Mouse (Mus musculus): ENCODE measurements at regions not wholly inside any gene's neighbourhood (a gene's known extent, or its start where the extent isn't known, plus 50 kb on each side); places are given as distances from the start of the nearest gene placed in this dataset.
"Not testable (repeated sequence)": the region's sequence is repeated elsewhere in the genome, so short reads cannot be mapped to it uniquely, and the experiment has no call there.

DNA sequence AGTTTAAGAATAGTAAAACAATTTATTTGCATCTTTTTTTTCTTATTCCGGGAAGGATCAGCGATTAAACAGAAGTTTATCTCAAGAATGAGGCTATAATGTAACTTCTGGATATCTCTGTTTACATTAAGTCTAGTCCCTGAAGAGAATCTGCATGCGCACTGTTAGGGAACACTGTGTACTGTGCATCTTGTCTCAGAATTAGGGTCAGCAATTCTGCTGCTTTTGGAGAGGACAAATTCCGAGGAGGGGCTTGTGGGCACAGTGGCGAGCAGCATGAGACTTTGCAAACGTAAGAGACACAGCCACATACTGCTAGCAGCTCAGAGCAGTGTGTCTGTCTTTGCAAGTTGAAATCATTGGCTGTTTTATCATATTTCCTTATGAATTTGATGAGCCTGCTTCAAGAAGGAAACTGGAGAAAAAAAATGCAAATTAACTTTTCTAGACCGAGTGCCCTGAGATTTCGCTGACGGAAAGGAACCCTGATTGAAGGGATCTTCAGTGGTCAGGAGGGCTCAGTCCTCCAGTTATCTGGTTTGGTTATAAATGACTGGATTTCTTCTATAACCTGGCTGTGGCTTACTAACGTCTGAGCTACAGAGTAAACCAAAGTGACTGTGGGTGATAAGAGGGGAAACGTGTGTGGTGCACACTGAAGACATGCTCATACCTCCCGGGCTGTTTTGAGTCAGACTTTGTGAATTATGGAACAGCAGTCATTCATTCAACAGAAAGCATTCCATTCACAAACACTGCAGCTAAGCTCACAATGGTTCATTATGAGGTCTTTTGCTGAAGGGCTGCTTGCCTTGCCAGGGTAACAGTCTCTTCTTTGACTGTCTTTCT lies 305.1 kb downstream of the Ets1 start:
- DNase-seq (ENCODE audit: extremely low spot score, low spot score), result peak; percentile 12

- DNase-seq (ENCODE audit: extremely low spot score, low spot score), result no peak
Measured at GRCm38 (mm10) chr9:32941768-32942030, 305.7 kb downstream of the Ets1 start.

- no peak for DNase-seq (ENCODE audit: extremely low spot score, low spot score)
Measured at GRCm38 (mm10) chr9:32947221-32947620, 311.2 kb downstream of the Ets1 start.

DNA sequence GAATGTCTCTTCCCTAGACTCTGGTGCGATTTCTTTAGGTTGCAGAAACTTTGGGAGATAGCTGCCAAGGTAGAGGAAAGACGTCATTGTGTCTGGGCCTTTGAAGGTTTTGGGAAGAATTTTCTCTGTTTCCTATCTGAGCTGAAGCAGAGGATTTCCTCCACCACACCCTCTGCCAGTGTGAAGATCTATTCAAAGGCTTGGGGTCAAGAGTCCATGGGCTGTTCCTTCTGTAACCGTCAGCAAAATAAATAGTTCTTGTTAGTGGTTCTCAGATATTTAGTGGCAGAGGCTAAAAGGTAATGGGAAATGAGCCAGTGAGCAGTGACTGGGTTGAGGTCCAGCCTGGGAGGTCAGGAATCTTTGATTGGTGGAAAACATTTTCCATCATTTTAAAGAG lies 313.0 kb downstream of the Ets1 start:
- no peak for DNase-seq (ENCODE audit: extremely low spot score, low spot score)

DNA sequence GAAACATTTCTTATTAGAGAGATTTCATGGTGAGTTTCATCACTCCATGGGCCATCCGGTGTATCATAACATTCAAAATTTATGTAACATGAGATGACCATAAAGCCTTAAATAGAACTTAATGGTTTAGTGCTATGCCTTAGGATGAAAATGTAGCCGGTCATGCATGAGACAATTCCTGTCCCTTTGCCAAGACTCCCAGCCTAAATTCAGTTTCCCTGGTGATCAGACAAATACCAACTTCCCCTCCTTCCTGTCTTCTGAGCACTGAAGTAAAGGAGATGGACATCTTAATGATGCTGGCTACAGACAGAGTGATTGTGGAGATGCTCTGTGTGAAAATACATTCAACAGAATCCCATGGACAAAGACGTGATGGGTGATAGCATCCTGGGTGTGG lies 322.7 kb downstream of the Ets1 start:
- no peak for DNase-seq (ENCODE audit: extremely low spot score, low spot score)

GRCm38 (mm10) chr9:32959468-32959867 lies 323.4 kb downstream of the Ets1 start:
- DNase-seq (ENCODE audit: extremely low spot score, low spot score), result not testable (repeated sequence)

DNA sequence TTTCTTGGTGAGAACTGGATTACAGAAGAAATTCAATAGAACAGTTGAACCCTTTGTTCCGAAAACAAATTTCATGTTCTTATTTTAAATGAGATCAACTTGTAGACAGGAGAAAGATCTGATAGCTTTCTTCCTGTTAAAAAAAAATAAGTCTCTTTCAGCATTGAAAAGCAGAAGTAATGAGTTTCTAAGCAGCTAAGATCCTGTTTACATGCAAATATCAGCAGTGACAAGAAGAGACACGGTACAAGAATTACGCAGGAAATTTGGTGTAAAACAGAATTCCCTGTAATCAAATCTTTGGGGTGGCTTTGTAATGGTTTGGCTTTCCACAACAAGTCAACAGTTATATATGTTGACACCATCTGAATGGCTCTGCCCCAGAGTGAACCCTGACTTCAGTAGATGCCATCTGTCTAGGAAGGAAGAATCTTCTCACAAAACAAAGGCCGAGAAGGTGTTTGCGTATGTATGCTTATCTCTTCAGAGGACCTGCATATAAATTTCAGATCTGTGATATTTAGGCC lies 326.7 kb downstream of the Ets1 start:
- DNase-seq (ENCODE audit: extremely low spot score, low spot score), result no peak

DNA sequence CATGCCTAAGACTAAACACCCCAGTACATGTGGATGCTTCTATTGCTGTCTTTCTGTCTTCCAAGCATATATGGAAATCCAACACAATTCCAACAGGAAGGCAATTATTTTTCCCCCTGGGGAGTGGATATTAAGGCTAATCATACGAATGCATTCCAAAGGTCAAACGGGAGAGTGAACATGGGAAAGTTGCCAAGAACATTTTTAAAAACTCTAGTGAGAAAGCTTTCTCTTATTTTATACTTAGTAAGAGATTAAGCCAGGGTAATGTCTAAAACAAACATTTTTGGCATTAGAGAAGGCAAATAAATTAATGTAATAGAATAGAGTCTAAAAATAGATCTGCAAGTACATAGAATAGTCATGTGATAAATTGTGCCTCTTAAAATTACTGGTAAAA lies 332.4 kb downstream of the Ets1 start:
- DNase-seq (ENCODE audit: extremely low spot score, low spot score), result no peak

- DNase-seq (ENCODE audit: extremely low spot score, low spot score), result no peak
Measured at GRCm38 (mm10) chr9:32971421-32971820, 335.4 kb downstream of the Ets1 start.

DNA sequence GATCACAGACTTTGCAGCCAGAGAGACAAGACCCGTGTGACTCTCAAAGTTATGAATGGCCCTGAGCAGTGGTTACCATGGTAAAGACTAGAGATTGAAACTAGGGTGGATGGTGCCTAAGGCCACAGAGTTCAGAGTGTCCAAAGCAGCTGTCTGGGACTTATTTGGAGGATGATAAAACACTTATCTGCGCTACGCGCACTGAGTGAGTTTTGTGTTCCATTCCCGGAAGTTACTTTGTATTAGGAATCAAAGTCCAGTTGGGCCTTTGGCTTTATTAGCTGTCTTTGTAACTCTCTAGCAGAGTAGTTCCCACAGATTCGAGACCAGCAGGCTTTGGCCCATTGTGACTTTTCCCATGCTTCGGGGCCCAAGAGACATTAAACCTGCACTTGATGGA lies 335.9 kb downstream of the Ets1 start:
- DNase-seq (ENCODE audit: extremely low spot score, low spot score), result no peak

GRCm38 (mm10) chr9:32972431-32973052 lies 336.5 kb downstream of the Ets1 start:
- DNase-seq (ENCODE audit: extremely low spot score, low spot score), result no peak

- no peak for DNase-seq (ENCODE audit: extremely low spot score, low spot score)
Measured at GRCm38 (mm10) chr9:32977732-32978131, 341.7 kb downstream of the Ets1 start.

DNA sequence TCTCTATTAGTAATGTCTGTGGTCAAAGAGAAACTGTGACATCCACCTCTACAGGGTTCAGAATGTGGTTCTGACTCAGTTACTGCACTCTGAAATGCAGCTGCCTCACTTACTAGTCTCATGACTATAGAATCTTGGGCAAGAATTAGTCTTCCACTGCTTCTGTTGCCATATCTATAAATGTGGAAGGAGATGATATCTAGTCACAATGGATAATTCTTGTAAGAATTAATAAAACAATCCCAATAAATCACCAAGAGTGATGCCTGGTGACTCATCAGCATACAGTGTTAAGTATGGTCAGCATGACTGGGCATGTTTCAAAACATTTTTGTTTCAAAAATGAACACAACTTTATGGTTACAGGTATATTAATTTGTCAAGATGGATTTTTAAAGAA lies 344.8 kb downstream of the Ets1 start:
- DNase-seq (ENCODE audit: extremely low spot score, low spot score), result no peak

DNA sequence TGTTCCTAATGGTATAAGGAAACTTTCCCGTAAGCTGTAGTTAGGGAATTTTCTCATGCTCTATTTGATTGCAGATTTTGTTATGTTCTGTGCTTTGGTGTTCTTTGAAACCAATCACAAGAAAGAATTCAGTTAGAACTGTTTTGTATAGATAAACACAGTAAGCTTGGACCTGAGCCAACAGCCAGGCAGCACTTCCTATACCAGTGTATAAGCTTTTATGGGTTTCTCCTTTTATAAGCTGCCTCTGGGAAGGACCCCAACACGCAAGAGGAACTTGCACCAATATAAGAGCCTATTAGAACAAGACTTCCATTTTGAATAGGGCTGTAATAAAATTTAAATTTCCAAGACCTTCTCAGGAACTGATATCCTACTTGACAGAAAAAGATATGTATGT lies 347.2 kb downstream of the Ets1 start:
- DNase-seq (ENCODE audit: extremely low spot score, low spot score), result no peak

DNA sequence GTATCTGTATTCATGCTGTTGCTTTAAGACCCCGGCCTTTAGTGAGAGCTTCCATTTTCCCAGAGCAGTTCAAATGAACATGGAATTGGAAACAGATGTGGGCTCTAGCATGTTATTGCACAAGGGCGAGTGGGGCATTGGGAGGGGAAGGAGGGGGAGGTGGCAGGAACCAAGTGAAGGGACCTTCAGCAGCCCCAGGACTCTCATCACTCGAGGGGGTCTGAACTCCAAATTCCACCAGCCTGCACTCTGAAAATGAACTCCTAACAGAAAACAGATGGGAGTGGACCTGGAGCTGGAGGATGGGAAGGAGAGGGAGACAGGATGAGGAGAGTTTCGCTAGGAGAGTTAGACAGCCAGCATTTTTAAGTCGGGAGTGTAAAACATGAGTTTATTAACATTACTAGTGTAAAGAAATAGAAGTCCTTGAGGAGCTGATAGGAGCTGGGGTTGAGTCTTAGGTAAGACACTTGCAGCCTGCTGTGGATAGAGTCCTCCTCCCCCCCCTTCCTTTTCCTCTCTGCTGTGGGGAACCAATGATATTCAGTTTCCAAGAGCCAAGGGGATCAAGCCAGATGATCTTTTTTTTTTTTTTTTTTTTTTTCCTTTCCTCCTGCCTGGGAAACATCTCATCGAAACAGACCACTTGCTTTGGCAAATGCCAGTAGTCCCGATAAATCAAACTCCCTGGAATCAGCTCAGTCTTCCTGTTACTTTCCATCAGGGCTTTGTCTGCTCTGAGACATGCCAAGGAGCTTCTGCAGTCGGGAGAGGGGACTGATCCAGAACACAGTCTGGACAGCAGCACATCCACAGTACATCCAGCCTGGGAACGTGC lies 351.0 kb downstream of the Ets1 start:
- peak; percentile 49 for DNase-seq (ENCODE audit: extremely low spot score, low spot score)

DNA sequence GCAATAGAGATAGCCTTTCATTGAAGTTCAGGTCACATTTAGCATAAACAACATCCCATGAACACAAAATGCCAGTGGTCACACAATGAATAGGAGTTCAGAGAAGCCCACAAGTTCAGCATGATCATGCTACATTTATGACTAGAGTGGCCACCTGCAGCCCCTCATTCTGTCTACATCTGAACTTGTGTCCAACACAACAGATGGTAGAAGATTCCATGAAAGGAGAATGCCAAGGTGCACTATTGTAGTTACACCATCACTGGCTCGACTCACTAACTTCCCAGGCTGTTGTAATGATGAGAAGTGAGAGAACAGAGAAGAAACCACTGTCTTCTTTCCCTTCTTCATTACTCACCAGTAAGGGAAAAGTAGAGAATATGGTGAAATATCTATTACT lies 353.0 kb downstream of the Ets1 start:
- DNase-seq (ENCODE audit: extremely low spot score, low spot score), result no peak

GRCm38 (mm10) chr9:32998323-32998722 lies 362.3 kb downstream of the Ets1 start:
- DNase-seq (ENCODE audit: extremely low spot score, low spot score), result no peak

DNA sequence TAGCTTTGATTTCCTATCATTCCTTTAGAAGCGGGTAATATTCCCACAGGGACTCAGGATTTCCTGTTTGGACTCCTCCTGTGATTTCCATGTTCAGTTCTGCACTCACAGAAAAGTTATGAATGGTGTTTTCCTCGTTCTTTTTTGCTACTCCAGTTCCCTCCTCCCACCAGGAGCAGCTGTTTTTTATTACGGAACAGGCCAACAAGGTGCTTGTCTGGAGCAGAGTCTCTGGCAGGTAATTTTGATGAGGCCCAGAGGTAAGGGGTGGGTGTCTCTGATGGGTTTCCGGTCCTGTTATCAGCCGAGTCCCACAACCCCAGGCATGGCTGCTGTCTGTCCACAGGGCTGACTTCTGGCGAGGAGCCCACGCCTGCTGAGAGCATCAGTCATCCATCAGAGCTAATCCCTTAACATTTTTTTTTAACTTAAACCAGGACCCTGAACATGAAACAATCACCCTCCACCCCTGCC lies 364.7 kb downstream of the Ets1 start:
- DNase-seq (ENCODE audit: extremely low spot score, low spot score), result peak; percentile 35

DNA sequence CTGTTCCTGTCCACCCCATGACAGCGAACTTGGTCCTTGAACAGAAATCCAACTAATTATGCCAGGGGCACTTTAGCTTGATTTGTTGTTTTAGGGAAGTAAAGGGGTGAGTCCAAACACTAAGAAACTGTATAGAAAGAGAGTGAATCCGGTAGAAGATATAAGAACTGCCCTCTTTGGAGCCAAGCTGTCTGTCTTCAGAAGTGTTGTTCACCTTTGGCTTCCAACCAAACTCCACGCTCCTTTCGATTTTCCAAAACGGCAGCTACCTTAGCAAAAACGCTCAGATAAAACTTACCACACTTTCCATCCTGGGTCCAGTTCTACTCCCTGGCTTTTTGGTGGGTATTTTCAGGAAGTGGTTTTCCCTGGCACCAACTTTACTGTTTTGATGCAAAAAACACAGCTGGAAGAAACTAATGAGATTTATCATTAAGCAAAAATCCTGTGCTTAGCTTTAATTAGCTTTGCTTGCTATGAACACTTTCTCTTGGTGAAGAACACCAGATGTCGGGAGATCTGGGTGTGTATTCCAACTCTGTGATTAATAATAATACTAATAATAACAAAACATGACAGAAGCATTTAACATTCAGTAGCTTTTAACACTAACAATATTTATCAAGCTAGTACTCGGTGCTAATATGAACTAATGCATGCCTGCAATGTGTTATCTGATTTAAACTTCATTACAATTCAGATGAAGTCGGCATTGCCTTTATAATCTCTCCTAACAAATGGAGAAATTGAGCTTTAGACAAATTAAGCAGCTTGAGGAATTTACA lies 365.3 kb downstream of the Ets1 start:
- no peak for DNase-seq (ENCODE audit: extremely low spot score, low spot score)

DNA sequence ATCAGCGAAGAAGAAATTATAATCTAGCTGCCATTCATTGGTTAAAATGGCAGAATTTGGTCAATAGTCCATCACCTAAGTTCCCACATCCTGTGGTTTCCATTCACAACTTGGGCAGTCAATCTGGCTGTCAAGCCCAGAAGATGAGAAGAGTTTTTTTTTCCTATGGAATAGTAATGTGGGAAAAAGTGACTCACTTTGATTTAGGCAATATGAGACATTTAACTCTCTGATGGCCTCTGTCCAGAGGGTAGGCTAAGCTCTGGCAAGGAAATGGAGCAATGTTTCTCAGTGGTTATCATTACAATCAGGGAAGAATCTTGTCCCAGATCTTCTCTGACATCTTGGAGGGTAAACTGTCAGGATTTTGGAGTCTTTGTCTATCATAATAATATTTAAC lies 367.9 kb downstream of the Ets1 start:
- DNase-seq (ENCODE audit: extremely low spot score, low spot score), result no peak

DNA sequence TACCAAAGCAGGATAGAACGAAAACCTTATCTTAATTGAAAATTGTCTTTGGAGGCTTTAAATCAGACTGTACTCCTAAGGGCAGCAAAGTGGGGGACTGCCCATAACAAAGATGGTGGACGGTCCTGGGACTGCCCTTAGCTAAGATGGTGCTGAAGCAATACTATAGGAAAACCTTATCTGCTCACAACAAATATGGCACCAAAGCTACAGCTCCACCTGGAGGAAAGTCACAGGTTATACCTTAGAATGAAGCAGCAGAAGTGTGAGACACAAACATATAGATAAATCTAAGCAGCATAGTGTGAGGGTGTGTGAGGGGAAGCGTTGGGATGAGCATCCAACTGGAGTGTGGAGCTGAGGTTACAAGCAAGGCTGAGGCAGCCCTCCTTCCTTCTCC lies 368.5 kb downstream of the Ets1 start:
- no peak for DNase-seq (ENCODE audit: extremely low spot score, low spot score)

Measured in neural tube, embryonic 10.5 days (tissue).